Mouse (Mus musculus) right cerebral cortex, adult 18-20 months (tissue): Measurements from ENCODE around the gene Ret.

Experiments
- DNase-seq: peaks from one replicate; pipeline ENCODE4 v3.0.0; 2022; ENCODE audit warnings: mixed read lengths

Gene Ret

DNA sequence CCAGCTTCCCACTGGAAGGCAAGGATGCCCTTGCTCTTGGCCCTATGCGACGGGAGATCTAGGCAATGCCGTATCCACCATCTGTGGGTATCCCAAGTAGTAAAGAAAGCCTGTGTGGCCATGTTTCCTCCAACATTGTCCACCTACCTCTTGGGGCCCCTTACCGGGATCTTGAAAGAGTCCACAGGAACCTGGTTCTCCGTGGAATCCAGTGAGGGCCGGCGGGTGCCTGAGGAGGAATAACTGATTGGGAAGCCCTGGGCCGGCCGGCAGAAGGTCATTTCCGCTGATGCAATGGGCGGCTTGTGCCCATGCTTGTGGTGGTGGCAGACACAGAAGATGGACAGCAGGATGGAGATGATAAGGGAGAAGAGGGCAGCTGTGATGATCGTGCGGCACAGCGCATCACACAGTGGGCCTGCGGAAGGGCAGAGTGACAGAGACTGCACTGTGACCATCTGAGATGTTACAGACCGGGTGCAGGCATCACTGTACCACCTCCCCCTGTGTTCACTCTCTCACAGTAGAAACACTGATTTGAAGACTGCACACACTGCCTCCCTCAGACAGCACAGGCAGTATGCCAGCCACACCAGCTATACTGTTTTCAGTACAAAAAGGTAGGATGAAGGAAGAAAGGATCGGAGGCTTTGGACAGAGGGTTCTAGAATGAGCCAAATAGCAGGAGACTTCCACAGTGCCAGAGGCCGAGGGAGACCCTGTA lies 24.1 kb downstream of the Ret start:
- no peak for DNase-seq

- no peak for DNase-seq
Measured at GRCm38 (mm10) chr6:118171386-118171785, 26.1 kb downstream of the Ret start.

DNA sequence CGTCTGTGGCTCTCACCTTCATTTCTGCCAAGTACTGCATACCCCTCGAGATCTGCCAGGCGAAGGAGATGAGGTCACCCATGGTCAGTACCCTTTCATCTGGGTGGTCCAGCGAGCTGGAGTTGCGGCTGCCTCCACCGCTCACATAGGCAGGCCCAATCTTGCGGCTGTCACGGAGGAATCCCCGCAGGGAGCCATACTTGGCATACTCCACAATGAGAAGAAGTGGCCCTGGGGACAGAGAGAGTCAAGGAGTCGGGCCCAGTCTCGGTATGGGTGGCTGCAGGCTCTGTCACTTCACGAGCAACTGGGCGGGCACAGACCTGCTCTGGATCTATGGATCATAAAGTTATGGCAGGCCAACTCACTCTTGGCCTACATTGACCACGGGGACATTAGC lies 29.4 kb downstream of the Ret start:
- no peak for DNase-seq

DNA sequence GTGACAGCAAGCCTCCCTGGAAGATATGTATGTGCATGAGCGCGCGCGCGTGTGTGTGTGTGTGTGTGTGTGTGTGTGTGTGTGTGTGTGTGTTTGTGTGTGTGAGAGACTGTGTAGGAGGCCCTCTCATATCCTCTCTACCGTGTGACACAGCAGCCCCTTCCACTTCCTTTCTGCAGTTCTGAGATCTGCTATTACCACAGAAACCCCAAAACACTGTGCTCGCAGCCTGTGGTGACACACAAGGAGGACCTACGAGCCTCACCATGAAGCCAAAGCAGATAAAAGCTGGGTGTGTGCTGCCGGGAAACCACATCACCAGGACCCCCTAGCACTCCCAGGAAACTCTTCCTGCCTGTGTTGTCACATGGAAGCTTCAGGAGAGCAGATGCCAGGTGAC lies 30.5 kb downstream of the Ret start:
- DNase-seq, result no peak

- DNase-seq, result no peak
Measured at GRCm38 (mm10) chr6:118165516-118165915, 32.0 kb downstream of the Ret start.

GRCm38 (mm10) chr6:118164691-118165090 lies 32.8 kb downstream of the Ret start:
- DNase-seq, result no peak

DNA sequence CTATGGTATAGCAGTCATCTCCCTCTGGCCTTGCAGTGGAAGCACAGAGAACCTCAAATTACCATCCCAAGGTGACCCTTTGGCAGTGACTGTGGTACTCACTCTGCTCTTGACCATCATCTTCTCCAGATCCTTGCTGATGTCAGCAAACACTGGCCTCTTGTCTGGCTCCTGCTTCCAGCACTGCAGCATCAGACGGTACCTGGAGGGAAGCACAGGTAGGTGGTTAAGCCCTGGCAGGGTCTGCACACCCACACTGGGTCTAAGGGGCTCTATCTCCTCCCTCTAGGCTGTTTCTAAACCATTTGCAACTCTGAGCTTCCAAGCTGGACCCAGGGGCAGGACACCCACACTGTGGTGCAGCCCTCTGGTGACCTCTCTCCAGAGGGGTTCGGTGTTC lies 34.4 kb downstream of the Ret start:
- DNase-seq, result no peak

GRCm38 (mm10) chr6:118162457-118163082 lies 34.9 kb downstream of the Ret start:
- no peak for DNase-seq

DNA sequence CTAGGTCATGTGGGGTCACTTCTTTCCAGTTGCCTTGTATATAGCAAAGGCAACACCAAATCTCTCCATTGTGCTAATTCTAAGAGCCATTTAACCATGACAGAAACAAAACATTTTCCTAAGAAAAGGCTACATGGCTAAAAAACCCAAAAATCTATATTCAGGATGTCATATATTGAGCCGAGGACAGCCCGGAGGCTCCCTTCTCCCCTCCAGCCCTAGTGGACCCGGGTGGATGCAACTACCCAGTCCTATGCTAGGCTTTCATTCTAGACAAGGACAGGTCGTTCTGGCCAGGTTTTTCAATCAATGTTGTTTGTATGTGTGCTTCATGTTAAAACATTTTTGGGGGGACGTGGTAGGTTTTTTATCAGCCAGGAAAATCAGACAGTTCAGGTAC lies 44.4 kb downstream of the Ret start:
- no peak for DNase-seq

DNA sequence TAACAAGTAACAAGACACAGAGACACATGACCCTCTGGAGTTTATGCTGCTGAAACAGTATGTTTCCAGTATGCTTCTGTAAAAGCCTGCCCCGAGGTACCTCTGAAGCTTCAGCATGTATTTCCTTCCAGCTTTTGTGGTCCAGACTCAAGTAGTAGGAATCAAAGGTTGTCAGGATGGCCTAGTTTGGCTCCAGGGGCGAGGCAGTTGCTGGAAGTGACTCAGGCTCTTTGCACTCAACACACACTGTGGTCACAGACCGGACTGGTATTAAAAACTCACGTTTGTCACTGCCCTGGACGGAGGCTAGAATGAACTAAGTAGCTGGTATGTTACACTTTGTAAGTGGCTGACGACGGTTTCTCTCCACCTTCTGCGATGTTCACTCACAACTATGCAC lies 46.5 kb downstream of the Ret start:
- DNase-seq, result no peak

DNA sequence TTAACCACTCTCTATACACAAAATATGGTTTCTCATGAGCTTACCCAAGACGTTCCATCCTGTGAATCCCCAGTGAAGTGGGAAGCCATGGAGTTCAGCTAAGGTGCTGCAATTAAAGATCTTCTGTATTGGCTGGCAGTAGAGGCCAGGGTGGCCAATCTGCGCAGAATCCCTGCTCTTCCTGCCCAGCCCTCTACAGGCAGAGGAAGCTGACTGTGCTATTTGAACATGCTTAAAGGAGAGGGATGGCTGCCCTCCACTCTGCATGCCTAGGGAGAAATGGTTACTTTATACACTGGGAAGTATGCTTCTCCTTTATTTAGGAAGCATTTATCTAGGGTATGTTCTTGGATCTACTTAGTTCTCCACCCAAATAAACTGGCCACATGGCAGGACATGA lies 47.0 kb downstream of the Ret start:
- DNase-seq, result no peak

DNA sequence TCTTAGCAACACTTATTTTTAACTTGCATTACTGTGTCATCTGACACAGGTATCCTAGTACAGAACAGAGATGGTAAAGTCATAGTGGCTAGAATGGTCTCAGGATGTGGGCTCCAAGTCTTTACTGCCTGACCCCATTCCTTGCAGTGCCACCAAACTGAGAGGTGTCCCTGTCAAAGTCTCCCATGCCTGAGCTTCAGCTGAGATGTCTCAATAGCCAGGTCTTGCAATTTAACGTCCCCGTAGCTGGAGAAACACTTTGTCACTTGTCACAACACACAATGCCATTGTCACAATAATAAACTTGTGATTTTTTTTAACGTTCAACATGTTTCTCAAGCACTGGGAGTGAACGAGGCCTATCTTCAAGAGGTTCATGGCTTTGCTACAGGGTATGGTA lies 47.4 kb downstream of the Ret start:
- DNase-seq, result no peak

GRCm38 (mm10) chr6:118140961-118141360 lies 56.6 kb downstream of the Ret start:
- DNase-seq, result no peak

- peak; percentile 94 for DNase-seq
Measured at GRCm38 (mm10) chr6:118138731-118139709, 58.5 kb downstream of the Ret start, which contains the start of gene Csgalnact2. Gene Csgalnact2, minus strand, starts transcription at chr6:118139140.

- no peak for DNase-seq
Measured at GRCm38 (mm10) chr6:118137148-118137547, 60.4 kb downstream of the Ret start.

DNA sequence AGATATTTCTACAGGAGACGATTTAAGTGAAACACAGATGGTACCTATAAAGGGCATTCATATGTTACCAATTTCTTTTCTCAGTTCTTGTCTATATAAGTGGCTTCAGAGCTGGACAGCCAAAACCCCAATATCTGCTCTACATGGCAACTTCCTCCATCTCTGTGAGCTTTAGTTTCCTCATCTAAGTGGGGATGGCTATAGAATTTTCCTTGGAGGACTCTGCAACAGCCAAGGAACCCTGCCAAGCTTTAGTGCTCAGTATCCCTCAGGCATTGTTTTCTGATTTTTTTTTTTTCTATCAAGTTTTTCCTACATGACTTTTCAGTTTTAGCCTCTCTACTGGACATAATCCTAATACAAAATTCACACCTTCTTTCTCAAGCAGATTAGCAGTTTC lies 63.1 kb downstream of the Ret start:
- DNase-seq, result no peak

GRCm38 (mm10) chr6:118130022-118130421 lies 67.5 kb downstream of the Ret start:
- DNase-seq, result no peak

- DNase-seq, result no peak
Measured at GRCm38 (mm10) chr6:118127827-118128487, 69.6 kb downstream of the Ret start.

GRCm38 (mm10) chr6:118127198-118127597 lies 70.3 kb downstream of the Ret start:
- DNase-seq, result no peak

DNA sequence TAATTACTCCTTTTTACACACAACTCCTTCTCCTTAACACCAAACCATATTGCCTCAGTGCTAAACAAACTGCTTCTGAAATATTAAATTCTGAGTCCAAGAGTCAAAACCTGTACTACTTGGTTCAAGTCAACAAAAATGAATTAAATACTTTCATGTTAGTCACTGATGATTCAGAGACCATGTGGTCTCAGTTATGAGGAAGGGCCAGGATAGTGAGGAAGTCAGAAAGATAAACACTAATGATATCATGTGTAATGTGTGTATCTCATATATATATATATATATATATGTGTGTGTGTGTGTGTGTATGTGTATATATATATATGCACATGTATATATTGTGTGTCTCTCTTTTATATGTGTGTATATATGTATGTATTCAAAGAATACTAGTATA lies 70.9 kb downstream of the Ret start:
- no peak for DNase-seq

DNA sequence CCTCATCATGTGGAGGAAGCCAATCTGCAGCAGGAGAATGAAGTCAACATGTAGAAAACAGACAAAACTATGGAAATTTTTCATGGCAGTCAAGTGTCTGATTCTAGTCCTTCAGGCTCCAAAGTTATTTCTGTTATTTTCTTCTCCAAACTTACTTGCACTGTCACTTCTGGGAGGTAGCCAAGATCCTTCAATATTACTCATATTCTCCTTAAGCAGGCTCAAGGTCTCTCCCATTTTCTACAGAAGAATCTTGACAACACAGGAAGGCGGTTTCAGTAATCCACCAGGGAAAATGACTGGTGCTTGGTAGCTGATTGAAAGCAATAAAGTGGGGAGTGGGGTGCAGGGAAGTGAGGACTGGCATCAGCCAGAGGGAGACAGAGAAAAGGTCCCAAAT lies 74.8 kb downstream of the Ret start:
- no peak for DNase-seq

DNA sequence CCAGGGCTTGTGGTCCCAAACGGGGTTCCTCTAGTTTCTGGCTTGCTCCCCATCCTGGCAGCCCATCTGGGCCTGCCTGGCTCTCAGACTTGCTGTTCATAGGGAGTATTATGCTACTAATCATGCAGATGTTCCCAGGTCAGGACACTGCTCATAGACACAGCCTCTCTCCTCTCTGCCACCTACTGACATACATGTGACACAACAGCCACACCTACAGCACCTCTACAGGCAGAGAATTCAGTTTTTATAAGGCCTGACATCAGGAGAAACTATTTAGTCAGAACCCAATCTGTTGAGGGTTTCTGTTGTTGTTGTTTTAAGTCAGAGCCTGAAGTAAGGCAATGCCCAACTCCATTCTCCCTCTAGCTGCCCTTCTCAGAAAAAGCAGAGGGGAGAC lies 85.7 kb downstream of the Ret start:
- DNase-seq, result no peak
